Mouse (Mus musculus): Measurements from ENCODE around the gene Tescl. TPM values are rescaled to one million over a fixed set of nuclear protein-coding genes. Genes with fewer than 3 reads are reported as not detected.

The Tescl gene
- polyA plus RNA-seq, 1 experiment from 2014 or later: 0.18 TPM

DNA sequence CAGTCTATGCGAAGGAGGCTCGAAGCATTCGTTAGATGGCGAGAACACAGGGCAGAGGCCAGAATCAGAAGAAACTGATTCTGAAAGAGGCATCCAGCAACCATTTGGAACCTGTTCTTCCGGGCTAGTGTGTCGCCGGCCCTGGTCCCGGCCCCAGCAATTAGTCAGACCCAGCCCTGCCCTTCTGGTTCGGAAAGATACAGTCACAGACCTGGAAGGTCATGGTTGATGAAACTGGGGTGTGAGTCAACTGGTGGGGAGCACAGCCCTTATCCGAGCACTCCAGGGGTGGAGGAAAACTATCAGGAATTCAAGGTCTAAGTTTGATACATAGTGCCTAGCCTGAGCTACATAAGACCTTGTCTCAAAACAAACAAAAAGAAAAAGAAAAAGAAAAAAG is 22.3 kb upstream of the Tescl start:
- 0 out of 2 replicates have a peak, but pooled peaks cover 2% of the 10 kb centered on the region for H3K27me3 ChIP-seq (replicated peaks)
- no peaks in the 10 kb centered on the region for H3K9me3 ChIP-seq
- 76% methylated on average over 10 of the region's 10 CpGs for WGBS
- H3K4me1 ChIP-seq (replicated peaks): no peaks in the 10 kb centered on the region
- H3K9ac ChIP-seq: no peak overlapping the region
- H3K36me3 ChIP-seq: no peaks in the 10 kb centered on the region
- no peak overlapping the region for H3K27ac ChIP-seq
- H3K4me3 ChIP-seq (replicated peaks): no peak overlapping the region
- ATAC-seq: no peak
- H3K4me2 ChIP-seq (replicated peaks): no peak overlapping the region

DNA sequence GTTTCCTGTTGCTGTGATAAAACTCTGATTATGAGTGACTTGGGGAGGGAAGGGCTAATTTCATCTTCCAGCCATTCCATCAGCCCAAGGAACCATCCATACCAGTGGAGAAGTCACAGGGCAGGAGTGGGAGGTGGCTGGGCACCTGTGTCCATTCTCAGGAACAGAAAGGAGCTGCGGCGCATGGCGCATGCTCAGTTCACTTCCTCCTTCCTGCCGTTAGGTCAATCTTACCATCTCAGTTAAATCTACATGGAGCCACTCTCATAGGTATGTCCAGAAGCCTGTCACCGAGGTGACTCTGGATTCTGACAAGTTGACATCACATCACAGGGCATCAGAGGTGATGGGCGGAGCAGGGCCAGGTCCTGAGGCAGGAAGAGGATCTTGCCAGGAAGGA is 21.9 kb upstream of the Tescl start:
- no peaks in the 10 kb centered on the region for H3K4me1 ChIP-seq (replicated peaks)
- ATAC-seq: no peak
- no peaks in the 10 kb centered on the region for H3K36me3 ChIP-seq
- H3K27me3 ChIP-seq (replicated peaks): 0 out of 2 replicates have a peak, but pooled peaks cover 2% of the 10 kb centered on the region
- WGBS: 83% methylated on average over 6 of the region's 6 CpGs
- no peaks in the 10 kb centered on the region for H3K9me3 ChIP-seq
- no peak overlapping the region for H3K4me2 ChIP-seq (replicated peaks)
- H3K9ac ChIP-seq: no peak overlapping the region
- no peak overlapping the region for H3K4me3 ChIP-seq (replicated peaks)
- no peak overlapping the region for H3K27ac ChIP-seq

DNA sequence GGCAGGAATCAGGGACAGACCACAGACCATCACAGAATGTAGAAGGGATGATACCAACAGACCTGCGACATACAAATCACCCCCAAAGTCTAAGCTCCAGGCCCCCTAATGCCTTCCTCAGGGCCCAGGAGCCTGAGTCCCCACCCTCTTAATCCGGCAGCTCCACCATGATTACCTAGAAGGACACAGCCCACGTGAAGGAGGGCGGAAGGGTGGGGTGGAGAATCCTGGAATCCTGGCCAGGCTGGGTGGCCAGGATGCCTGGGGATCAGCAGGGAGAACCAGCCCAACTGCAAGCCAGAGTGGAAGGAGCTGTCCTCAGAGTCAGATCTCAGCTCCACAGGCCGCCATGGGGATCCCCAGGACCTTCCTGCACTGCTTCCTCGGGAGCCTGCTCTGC is 15.2 kb upstream of the Tescl start, which contains the start of gene Lypd5:
Lypd5 (plus strand) TSS at position 301 of the 400 bp plus-strand sequence.
- no peaks in the 10 kb centered on the region for H3K9me3 ChIP-seq
- no peak within 1 kb of the TSS for H3K4me2 ChIP-seq (replicated peaks)
- no peaks in the 10 kb centered on the region for H3K4me1 ChIP-seq (replicated peaks)
- H3K4me3 ChIP-seq (replicated peaks): no peak within 1 kb of the TSS
- ATAC-seq: no peak
- H3K9ac ChIP-seq: no peak within 1 kb of the TSS
- no peaks in the 10 kb centered on the region for H3K36me3 ChIP-seq
- no peak within 1 kb of the TSS for H3K27ac ChIP-seq
- WGBS: 30% methylated on average over 6 of the region's 6 CpGs
- H3K27me3 ChIP-seq (replicated peaks): no peaks in the 10 kb centered on the region

DNA sequence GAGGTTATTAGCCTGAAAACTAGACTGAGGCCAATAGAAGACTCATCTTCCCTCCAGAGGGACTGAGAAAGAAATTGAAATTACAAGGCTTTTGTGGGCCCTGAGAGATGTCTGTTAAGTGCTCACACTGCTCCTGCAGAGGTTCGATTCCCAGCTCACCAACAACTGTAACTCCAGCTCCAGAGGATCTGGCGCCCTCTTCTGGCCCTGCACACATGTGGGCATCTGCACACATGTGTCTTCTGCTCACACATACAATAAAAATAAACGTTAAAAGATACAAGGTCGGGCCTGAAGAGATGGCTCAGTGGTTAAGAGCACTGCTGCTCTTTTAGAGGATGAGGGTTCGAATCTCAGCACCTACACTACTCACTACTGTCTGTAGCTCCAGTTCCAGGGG is 12.7 kb upstream of the Tescl start:
- Histone ChIP-seq H3K36me3 (no peaks in the 10 kb centered on the region), H3K4me2 (replicated peaks) (no peak overlapping the region), H3K9ac (no peak overlapping the region), H3K9me3 (no peaks in the 10 kb centered on the region), H3K4me3 (replicated peaks) (no peak overlapping the region), H3K4me1 (replicated peaks) (no peaks in the 10 kb centered on the region), H3K27ac (no peak overlapping the region), H3K27me3 (replicated peaks) (no peaks in the 10 kb centered on the region)
- WGBS: 70% methylated on average over 5 of the region's 5 CpGs
- ATAC-seq: no peak

DNA sequence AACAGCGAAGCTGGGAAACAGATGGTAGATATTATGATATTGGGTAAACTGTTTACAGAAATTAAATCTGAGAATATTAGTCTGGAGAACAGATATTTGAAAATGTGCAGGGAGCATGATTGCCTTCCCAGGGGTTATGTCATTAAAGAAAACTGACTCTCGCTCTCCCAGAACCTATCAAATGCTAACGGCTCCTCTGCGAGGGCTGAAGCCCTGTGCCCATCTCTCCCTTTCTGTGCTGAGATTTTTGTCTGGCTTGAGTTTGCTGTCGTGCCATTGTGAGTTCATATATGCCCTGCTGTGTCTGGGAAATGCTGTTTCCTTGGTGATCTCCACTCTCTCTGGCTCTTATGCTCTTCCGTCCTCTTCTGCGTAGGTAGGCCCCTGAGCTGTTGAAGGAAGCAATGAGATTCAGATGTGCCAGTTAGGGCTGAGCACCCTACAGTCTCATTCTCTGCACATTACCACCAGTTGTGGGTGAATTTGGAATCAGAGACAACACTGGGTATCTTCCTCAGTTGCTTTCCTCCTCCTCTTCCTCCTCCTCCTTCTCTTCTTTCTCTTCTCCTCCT is 10.1 kb upstream of the Tescl start:
- no peak overlapping the region for H3K9ac ChIP-seq
- no peak for ATAC-seq
- no peaks in the 10 kb centered on the region for H3K36me3 ChIP-seq
- H3K4me2 ChIP-seq (replicated peaks): no peak overlapping the region
- 62% methylated on average over 7 of the region's 7 CpGs for WGBS
- H3K9me3 ChIP-seq: no peaks in the 10 kb centered on the region
- H3K27ac ChIP-seq: no peak overlapping the region
- no peaks in the 10 kb centered on the region for H3K27me3 ChIP-seq (replicated peaks)
- no peak overlapping the region for H3K4me3 ChIP-seq (replicated peaks)
- H3K4me1 ChIP-seq (replicated peaks): no peaks in the 10 kb centered on the region

DNA sequence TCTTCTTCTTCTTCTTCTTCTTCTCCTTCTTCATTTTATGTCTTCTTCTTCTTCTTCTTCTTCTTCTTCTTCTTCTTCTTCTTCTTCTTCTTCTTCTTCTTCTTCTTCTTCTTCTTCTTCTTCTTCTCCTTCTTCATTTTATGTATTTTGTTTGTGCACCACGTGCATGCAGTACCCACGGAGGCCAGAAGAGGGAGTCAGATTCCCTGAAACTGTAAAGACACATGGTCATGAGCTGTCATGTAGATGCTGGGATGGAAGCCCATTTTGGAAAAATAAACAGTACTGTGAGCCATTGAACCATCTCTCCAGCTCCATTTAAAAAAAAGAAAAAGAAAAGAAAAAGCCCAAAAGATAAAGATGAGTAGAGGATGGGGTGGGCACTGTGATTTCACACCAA is 4.5 kb upstream of the Tescl start:
- no peaks in the 10 kb centered on the region for H3K9me3 ChIP-seq
- H3K27ac ChIP-seq: no peak overlapping the region
- H3K4me2 ChIP-seq (replicated peaks): no peak overlapping the region
- ATAC-seq: no peak
- H3K36me3 ChIP-seq: no peaks in the 10 kb centered on the region
- H3K4me3 ChIP-seq (replicated peaks): no peak overlapping the region
- H3K9ac ChIP-seq: no peak overlapping the region
- no peaks in the 10 kb centered on the region for H3K4me1 ChIP-seq (replicated peaks)
- H3K27me3 ChIP-seq (replicated peaks): peaks cover 14% of the 10 kb centered on the region
- 45% methylated on average over 2 of the region's 2 CpGs for WGBS

DNA sequence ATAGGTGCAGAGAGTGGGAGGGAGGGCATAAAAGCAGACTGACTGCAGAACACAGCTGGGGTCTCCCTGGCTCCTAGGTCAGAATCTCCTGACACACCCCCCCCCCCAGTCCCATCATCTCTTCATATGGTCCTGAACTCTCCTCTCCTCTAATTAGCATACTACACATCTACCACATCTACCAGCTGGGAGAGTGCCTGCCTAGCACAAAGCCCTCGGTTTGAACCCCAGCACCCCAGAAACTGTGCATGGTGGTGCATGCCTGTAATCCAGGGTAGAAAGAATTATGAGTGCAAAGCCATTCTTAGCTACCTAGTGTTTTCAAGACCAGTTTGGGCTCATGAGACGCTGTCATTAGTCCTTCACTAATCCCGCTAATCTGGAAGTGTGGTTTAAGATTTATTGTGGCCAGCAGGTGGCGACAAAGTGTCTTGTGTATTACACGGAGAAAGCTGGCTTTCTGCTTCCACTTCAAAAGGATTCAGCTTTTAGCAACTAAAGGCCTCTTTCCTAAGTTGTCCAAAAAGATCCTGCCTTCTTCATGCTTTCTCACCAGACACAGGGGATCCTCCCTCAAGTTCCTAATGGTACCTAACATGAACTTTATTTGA is 2.1 kb upstream of the Tescl start:
- ATAC-seq: no peak
- Histone ChIP-seq H3K4me1 (replicated peaks) (no peaks in the 10 kb centered on the region), H3K27me3 (replicated peaks) (peaks cover 20% of the 10 kb centered on the region), H3K27ac (no peak overlapping the region), H3K9ac (no peak overlapping the region), H3K4me2 (replicated peaks) (no peak overlapping the region), H3K4me3 (replicated peaks) (no peak overlapping the region), H3K9me3 (no peaks in the 10 kb centered on the region), H3K36me3 (no peaks in the 10 kb centered on the region)
- 15% methylated on average over 5 of the region's 5 CpGs for WGBS

DNA sequence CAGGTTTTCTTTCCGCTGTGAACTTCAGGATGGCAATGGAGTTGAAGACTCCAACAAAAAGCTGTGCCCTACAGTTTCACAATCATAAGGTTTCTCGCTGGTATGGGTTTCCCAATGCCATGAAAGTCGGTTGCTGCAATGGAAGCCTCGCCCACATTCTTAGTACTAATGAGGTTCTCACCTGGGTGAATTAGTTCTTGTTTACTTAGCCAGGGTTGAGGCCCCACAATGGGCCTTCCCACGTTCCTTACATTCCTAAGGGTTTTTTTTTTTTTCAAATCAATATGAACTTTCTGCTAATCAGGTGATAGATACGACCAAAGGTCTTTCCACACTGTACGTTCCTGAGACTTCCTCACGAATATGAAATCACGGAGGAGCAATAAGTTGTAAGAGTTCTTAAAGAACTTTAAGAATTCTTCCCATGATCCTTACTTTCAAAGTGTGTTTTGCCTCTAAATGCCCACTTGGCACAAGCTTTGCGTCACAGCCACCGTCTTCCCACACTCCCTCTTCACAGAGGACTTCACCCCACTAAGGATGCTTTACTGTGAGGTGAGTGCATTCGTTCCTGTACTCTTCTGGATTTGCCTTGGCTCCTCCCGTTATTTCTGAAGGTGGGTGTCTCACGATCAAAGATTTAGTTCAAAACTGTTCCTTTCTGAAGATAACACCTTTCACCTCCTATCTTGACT is 6.3 kb downstream of the Tescl start:
- H3K9me3 ChIP-seq: peaks cover 3% of the 10 kb centered on the region; the same call in 1 of the 2 replicates
- no peak overlapping the region for H3K9ac ChIP-seq
- H3K4me2 ChIP-seq (replicated peaks): no peak overlapping the region
- H3K4me3 ChIP-seq (replicated peaks): no peak overlapping the region
- H3K36me3 ChIP-seq: no peaks in the 10 kb centered on the region
- WGBS: 75% methylated on average over 14 of the region's 14 CpGs
- H3K4me1 ChIP-seq (replicated peaks): no peaks in the 10 kb centered on the region
- ATAC-seq: peak; percentile 65; the same call in 1 of the 2 replicates
- no peak overlapping the region for H3K27ac ChIP-seq
- peaks cover 5% of the 10 kb centered on the region for H3K27me3 ChIP-seq (replicated peaks)

DNA sequence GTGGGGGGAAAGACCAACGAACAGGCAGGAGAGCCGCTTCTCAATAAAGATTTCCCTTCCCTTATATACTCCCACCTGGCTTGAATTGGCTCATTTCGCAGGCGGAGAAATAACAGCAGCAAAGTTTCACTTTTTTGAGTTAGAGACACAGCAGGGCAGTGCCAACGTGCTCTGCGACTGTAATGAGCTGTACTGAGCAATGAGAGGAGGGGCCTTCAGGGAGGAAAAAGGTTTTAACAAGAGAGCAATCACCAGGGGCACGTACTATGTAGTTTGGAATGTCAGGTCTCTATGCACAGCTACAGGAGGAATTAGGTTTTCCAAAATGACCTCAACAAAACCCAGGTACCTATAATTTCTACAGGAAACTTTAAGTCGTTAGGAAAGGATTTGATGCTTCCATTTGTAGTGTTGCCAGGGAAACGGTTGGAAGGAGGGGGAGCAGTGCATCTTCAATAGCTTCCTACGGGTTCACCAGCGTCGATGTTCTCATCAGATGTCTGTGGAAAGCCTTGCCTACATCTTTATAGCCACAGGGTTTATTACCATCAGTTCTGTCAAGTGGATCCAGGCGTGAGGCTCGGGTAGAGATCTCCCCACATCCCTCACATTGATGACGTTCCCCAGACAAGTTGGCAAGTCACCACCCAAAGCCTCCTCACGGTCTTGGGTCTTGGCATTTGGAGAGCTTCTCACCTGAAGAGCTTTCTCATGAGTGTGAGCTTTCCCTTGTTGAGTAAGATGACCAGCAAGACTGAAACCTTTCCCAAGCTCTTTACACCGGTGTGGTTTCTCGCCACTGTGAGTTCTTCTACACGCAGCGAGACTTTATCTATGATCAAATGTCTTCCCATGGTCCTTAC is 7.2 kb downstream of the Tescl start:
- Histone ChIP-seq H3K36me3 (no peaks in the 10 kb centered on the region), H3K4me3 (replicated peaks) (no peak overlapping the region), H3K27me3 (replicated peaks) (peaks cover 5% of the 10 kb centered on the region), H3K9ac (no peak overlapping the region), H3K4me1 (replicated peaks) (no peaks in the 10 kb centered on the region), H3K9me3 (peaks cover 3% of the 10 kb centered on the region; the same call in 1 of the 2 replicates), H3K27ac (no peak overlapping the region), H3K4me2 (replicated peaks) (peak overlapping the region; percentile 48)
- 51% methylated on average over 20 of the region's 20 CpGs for WGBS
- no peak for ATAC-seq

DNA sequence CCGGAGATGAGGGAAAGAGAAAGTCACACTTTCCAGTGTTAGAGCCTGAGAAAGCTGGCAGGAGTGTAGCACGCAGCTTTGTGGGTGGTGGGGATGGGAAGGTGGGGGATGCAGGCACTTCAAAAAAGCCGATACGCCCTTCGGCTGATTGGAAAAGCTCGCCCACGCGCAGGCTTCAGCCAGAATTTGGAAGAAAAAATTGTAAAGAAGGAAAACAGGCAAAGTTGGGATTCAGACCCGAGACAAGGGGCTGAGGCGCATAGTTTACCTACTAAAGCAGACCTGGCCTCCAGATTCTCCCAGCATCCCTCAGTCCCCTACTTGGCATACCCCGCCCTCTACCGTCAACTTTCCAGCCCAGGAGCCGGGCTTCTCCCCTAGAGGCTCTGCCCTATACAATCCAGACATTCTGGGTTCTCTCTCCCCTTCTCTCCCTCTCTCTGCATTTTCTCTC is 8.0 kb downstream of the Tescl start:
- no peaks in the 10 kb centered on the region for H3K4me1 ChIP-seq (replicated peaks)
- no peak for ATAC-seq
- H3K9ac ChIP-seq: no peak overlapping the region; the same call in 1 of the 2 replicates

DNA sequence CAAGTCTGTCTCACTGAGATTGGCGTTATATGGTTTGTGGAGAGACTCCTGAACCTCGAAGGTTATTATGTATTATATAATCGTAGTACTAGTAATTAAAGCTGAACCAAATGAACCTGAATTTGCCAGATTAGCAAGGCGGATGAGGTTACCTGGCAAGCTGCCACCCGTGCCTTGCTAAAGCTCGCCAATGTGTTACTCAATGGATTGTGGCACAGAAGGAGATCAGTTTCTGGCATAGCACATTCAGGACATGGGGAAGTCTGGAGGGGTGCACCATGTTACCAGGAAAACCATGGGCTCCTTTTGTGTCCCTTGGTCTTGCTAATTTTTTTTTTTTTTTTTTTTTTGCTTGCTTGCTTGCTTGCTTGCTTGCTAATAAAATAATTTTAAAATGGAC is 8.5 kb downstream of the Tescl start:
- Histone ChIP-seq H3K9ac (no peak overlapping the region), H3K4me3 (replicated peaks) (no peak overlapping the region), H3K4me2 (replicated peaks) (no peak overlapping the region), H3K27ac (no peak overlapping the region), H3K27me3 (replicated peaks) (peaks cover 5% of the 10 kb centered on the region), H3K36me3 (no peaks in the 10 kb centered on the region), H3K4me1 (replicated peaks) (no peaks in the 10 kb centered on the region), H3K9me3 (peaks cover 3% of the 10 kb centered on the region; the same call in 1 of the 2 replicates)
- WGBS: 95% methylated on average over 6 of the region's 6 CpGs
- no peak for ATAC-seq

More for the DNA sequence above, 8.0 kb downstream of the Tescl start:
- Histone ChIP-seq H3K27me3 (replicated peaks) (peaks cover 5% of the 10 kb centered on the region), H3K4me3 (replicated peaks) (peak overlapping the region; percentile 11; the same call in 1 of the 2 replicates), H3K36me3 (no peaks in the 10 kb centered on the region), H3K4me2 (replicated peaks) (peak overlapping the region; percentile 48), H3K9me3 (peaks cover 3% of the 10 kb centered on the region; the same call in 1 of the 2 replicates), H3K27ac (no peak overlapping the region)
- 20% methylated on average over 13 of the region's 13 CpGs for WGBS

DNA sequence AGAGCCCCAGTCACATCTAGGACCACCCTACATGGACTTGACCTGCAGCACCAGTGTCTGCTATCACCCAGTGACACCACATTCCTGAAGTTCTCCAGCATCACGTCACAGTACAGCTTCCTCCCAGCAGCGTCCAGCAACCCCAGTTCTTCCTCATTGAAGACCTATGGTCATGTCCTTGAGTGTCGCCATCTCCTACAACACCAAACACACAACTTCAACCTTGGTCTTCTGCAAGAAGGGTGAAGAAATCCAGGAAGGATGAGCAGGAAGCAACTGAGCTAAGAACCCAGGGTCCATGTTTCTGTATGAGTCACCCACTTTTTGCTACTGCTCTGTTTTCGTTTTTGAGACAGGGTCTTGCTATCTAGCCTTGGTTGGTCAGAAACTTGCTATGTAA is 11.1 kb downstream of the Tescl start:
- WGBS: 74% methylated on average over 4 of the region's 4 CpGs

More for the DNA sequence above, 11.1 kb downstream of the Tescl start:
- H3K27ac ChIP-seq: no peak overlapping the region
- no peak overlapping the region for H3K9ac ChIP-seq
- no peak overlapping the region for H3K4me3 ChIP-seq (replicated peaks)
- H3K36me3 ChIP-seq: no peaks in the 10 kb centered on the region
- no peaks in the 10 kb centered on the region for H3K4me1 ChIP-seq (replicated peaks)
- H3K9me3 ChIP-seq: peaks cover 3% of the 10 kb centered on the region; the same call in 1 of the 2 replicates
- H3K4me2 ChIP-seq (replicated peaks): no peak overlapping the region
- H3K27me3 ChIP-seq (replicated peaks): peaks cover 10% of the 10 kb centered on the region
- ATAC-seq: no peak

Data from intestine, embryonic 15.5 days (tissue).